Mouse (Mus musculus) stomach, postnatal 0 days (tissue): Measurements from ENCODE around the gene Cdr2l.

ENCODE experiments used
- CTCF ChIP-seq: IDR thresholded peaks from 2 replicates; pipeline ENCODE4 v1.5.1; 2016; ENCODE audit warnings: antibody characterized with exemption, low read depth, mild to moderate bottlenecking, moderate library complexity
- EP300 ChIP-seq: optimal IDR thresholded peaks from 2 replicates; pipeline ENCODE3; 2016; ENCODE audit warnings: antibody characterized with exemption

GRCm38 (mm10) chr11:115424666-115425065, 43.0 kb downstream of the Cdr2l start:
- TF ChIP-seq EP300 (no peak), CTCF (no peak)
